Mouse (Mus musculus): ENCODE data around the gene Dip2a. TPM values are rescaled to one million over a fixed set of nuclear protein-coding genes. Genes with fewer than 3 reads are reported as not detected.

The Dip2a gene
- total RNA-seq, 2 experiments from 2014 or later = 24.0 to 24.4 TPM

DNA sequence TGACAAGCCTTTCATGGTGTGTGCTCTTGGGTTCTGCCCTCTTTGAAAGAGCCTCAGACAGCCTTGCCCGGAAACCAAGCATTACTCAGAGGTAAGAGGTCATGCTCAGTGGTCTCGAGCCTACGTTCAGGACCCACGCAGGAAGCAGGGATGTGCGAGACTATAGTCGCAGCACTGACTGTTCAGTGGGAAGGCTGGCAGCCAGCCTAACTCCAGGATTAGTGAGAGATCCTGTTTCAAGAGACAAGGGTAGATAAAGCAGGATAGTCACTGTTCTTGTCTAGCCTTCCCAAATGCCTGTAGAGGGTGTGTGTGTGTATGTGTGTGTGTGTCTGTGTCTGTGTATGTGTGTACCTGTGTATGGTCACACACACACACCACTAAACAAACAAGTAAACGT lies 28.9 kb downstream of the Dip2a start:
- DNase-seq = no peak
- intact Hi-C loops (cut with DNase I) = no loop called here

DNA sequence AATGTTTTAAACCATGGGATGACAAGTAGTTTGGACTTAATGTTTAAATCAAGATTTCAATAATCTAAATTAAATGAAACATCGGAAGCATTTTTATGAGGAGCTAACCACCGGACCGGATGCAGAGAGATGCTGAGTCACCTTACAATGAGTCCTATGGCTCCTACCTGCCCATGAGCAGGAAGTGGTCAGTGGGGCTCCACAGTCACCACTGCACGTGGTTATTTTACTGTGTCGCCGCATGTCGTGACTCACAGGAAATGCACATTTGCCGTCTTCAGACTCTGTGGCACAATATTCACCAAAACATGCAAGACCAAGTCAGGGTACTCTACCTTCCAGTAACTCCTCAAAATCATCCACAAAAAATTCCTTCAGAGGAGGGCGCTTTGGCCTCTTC lies 38.4 kb downstream of the Dip2a start:
- intact Hi-C loops (cut with DNase I) = no loop called here

DNA sequence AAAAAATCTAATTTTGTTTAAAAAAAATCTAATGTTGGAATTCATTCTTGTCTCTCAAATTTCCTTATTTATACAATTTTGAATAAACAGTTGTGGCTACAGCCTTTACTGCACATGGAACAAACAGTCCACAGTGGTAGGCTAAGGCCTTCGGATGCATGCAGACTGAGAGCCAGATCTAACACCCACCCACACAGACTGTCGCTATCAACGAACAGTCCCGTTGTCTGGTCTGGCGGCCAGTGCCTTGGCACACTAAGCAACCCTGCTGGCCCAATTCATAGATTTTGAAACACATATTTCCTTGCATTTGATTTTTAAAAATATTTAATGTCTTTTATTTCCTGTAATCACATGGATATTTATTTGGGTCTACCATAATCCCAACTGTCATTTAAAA lies 45.0 kb downstream of the Dip2a start:
- intact Hi-C loops (cut with DNase I) = no loop called here
- peak in 1 of 2 experiments; percentile 8 for DNase-seq

More for the DNA sequence above, 38.4 kb downstream of the Dip2a start:
- no peak for DNase-seq

DNA sequence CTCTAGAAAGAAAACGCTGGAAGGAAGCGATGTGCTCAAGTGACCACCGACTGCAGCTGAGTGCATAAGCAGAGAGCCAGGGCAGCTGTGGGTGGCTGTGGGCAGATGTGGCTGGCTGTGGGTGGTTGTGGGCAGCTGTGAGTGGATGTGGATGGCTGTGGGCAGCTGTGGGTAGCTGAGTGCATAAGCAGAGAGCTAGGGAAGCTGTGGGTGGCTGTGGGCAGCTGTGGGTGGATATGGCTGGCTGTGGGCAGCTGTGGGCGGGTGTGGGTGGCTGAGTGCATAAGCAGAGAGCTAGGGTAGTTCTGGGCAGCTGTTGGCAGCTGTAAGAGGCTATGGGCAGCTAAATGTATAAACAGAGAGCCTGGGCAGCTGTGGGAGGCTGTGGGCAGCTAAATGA lies 51.9 kb downstream of the Dip2a start:
- intact Hi-C loops (cut with DNase I) = no loop called here
- DNase-seq = no peak

DNA sequence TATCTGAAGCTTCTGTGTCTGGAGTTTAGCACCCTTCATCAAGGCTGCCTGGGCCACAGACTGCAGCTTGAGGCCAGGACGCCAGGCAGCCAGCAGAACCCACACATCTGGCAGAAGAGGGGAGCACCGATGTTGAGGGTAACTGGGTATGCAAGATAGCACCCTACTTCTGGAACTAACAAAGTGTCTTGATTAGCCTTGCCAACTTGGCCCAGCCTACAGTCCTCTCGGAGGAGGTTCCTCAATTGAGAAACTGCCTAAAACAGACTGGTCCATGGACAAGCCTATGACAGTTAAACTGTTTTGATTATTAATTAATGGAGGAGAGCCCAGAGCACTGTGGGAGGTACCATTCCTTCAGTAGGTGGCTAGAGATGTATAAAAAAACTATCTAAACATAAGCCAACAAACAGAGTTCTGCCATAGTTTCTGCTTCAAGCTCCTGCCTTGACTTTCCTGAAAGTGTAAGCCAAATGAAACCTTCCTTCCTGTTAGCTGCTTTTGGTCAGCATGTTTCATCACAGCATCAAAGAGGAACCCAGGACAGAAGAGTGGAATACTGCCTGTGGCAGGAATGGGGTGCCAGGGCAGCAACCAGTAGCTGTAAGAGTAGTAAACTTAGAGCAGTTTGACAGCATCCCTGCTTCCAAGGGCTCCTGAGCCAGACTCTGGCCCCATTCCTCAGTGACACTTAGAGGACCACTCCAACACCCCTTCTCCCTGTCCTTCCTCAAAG lies 55.0 kb downstream of the Dip2a start:
- DNase-seq = no peak
- intact Hi-C loops (cut with DNase I) = no loop called here

DNA sequence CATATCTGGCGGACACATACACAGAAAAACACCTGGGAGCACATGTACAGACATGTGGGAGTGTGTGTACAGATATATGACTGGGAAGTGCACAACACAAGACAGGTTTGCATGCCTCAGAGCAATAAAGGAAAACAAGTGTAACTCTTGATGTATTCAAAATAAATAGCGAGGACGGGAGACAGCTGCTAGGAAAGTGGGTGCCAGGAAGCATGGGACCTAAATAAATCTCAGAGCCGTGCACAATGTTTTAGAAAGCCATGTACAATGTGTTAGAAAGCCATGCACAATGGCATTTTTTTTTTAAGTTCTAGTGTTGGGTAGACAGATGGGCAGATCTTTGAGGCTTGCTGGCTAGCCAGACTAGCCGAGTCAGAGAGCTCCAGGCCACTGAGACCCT lies 56.0 kb downstream of the Dip2a start:
- intact Hi-C loops (cut with DNase I) = no loop called here
- DNase-seq = no peak

DNA sequence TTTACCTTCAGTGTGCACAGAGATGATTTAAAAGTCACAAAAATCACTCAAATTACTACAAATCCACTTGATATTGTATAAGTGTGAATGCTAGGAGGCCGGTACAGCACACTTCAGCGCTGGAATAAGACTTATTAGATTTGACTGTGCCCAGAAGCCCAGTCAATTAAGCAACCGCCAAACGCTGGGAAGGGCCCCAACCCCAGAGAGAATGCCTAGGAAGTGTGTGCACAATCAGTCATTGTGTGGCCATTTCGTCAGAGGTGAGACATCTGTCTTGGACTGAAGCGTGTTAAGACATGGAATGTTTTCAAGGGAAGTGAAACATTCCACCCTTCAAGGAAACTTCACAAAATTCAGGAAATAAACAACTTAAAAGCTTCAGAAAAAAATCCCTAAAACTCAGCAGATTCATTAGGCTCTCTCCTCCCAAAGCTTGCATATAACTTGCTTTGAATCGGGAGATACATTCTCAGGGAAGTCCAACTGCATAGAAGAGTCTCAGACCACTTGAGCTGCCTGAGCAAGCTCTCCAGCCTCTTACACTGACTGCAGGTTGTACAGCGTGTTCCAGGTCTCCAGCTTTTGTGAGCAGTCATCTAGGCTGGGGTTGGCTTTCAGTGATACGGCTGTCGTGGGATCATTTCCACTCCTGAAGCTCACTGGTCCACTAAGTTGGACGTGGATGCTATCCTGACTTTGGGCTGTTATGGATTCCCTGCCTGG lies 56.7 kb downstream of the Dip2a start:
- intact Hi-C loops (cut with DNase I) = no loop called here

DNA sequence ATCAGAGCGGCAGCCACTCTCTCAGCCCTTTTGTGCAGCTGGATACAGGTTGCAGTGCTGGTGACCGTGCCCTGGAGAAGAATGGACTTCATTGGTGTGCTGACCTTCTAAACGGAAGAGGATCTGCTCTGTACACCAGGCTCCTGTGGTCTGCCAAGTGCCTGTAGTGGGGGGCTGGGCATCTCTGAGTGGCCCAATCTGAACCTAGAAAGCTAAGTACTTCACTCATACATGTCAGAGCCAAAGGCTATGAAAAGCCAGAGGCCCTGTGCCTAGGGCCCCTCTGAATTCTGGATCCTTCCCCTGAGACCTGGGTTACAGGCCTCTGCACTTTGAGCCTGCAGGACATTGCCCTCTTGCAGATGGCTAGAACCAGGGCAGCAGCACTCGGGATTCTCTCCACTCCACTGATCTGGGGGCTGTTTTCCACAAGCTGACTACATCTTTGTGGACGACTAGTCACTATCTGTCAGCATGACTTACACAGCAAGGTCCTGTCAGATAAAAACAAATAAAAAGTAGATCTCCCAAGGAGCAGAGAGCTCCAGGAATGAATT lies 66.5 kb downstream of the Dip2a start:
- DNase-seq = peak; percentile 37 to 51
- intact Hi-C loops (cut with DNase I) = no loop called here

More for the DNA sequence above, 56.7 kb downstream of the Dip2a start:
- no peak for DNase-seq

DNA sequence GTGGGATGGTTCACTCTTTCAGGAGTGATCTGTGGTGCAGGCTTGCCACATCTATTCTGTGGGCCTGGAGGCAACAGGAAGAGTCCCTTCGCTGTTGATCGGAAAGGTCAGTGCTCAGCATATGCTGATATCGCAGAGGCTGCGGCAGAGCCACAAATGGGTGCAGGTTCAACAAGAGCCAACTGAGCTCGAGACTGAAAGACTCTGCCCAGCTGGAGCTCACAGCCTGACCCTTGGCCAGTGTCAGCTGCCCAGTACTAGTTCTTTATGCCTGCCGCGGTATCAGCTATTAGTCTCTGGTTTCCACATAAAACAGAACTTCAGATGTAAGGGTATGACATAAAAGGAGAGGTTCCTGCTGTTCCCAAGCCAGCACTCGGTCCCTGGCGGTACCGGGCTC lies 69.8 kb downstream of the Dip2a start:
- no peak for DNase-seq
- intact Hi-C loops (cut with DNase I) = no loop called here

DNA sequence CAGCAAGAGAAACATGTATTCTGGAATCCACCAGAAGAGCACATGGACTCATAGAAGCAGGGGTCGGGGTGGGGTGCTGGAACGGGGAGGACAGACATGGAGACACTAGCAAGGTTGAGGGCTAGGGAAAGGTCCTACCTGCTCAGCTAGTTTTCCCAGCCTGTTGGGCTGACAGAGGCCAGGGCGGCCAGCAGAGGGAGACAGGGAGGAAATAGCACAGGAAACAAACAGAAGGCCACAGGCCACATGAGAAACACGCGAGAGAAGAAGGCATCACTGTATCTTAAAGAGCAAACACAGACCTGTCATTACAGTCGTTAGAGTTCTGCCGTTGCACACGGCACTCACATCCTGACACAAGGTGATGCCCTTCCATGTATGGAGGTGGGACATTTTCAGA lies 73.9 kb downstream of the Dip2a start:
- peak; percentile 36 to 55 for DNase-seq
- intact Hi-C loops (cut with DNase I) = loop anchor here (1.0 kb wide), 1 partner anchor 10 kb away; no protein-coding TSS in a partner anchor

DNA sequence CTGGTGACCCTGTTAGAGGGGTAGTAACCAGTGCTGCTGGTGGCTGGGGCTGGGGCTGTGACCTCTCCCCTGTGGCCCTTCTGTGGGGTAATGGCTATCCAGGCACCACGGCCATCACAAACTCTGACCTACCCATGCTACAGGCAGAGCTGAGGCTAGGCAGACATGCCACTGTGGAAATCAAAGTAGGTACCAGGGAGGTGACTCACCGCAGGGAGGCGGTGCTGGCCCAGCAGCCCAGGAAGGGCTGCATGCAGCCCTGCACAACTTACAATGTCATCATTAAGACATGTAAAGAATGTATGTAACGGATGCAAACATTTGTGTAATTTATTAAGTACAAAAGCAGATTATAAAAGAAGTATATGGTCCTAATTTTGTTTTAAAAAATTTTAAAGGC lies 82.7 kb downstream of the Dip2a start:
- intact Hi-C loops (cut with DNase I) = no loop called here
- DNase-seq = no peak

DNA sequence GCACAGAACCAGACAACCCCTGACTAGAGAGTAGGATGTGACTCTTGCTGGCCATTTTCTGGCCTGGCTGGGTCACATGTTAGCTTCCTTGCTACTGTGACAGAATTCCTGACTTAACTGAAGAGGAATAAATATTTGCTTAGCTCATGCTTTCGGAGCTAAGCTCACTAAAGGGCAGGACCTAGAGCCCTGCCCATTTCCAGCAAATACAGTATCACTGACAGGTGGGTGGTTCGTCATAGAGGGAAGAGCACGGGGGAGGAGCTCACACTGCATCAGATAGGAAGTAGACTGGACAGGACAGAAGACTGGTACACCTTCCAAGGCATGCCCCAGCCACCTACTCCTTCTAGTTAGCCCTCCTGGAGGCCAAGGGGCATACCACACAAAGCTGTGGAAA lies 83.6 kb downstream of the Dip2a start:
- intact Hi-C loops (cut with DNase I) = loop anchor here (1.0 kb wide), 1 partner anchor 10 kb away; no protein-coding TSS in a partner anchor
- DNase-seq = no peak

DNA sequence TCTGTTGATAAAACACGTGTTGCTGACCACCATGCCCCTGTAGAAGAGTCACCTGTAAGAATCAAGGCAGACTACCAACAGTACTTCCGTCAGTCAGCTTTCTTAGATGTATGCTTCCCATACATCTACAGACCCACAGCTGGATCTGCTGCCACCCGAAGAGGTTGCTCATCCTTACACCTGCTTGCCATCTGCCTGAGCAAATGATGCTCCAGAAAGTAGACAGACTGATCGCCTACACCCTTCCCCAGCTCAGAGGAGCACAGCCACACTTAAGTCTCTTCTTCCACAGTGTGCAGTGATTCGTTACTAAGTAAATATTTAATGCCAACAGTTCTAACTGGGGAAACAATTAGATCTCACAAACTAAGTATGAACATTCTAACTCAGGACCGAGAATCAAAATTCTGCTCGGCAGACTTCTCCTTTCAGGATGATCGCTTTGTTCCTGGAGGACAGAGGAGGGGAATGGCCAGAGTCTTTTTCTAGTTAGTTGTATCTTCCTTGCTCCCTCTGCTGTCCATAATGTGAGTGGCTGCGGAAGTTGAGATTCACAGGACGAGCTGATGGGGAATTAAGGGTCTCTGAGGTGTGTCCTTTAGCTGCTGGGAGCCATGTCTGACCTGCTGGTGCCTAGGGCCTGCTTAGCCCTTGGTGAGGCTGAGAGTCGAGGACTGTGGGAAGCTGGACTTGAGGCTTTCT lies 84.6 kb downstream of the Dip2a start:
- DNase-seq = peak; percentile 30 to 46
- intact Hi-C loops (cut with DNase I) = loop anchor here (1.0 kb wide), 1 partner anchor 11 kb away; no protein-coding TSS in a partner anchor

DNA sequence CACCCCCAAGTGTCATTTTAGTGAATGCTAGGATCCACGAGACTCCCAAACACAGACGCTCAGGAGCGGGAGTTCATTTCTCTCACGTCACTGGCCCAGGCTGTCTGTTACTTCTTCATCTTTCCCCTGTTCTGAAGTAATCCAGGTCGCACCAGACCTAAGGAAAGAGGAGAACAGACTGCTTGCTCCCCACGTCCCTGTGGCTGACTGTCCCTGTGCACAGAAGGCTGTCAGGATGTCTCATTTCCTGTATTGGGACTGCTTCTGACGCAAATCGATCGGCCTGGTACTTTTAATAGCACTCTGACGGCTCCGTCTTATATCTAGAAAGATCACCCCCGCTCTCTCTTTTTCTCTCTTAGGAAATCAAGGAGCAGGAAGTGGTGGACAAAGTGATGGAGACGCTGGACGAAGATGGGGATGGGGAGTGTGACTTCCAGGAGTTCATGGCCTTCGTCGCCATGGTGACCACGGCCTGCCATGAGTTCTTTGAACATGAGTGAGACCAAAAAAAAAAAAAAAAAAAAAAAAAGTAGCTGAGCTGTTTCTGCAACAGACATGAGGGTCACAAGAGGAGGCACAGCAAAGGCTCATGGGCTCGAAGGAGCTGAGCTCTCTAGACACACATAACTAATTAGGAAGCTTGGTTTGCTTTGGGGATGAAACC lies 85.4 kb downstream of the Dip2a start:
- intact Hi-C loops (cut with DNase I) = no loop called here
- no peak for DNase-seq

DNA sequence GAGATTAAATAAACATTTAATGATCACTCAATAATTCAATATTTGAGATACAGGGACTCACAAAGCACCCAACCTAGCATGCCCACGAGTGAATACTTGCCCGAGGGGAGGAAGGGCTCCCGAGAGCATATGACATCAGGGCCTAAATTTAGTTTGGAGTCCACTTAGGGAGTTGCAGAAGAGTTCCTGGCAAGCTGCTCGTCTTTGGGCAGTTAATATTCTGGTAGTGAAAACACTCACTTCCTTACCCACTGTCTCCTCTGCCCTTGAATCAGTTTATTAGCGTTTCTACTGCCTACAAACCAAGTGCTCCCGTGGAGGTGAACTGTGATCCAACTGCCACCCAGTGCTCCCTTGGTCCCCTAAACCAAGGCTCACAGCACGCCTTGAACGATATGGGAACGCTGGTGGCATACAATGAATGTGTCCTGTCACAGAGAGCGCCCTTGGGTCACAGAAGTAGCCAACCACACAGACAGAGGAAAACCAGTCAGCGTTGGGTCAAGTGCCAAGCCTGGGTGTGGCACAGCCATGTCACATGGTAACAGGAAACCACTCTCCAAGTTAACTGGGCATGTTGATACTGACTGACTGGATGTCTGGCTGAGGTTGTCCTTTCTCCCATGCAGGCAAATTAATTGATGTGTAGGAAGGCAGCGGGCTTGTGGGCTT lies 87.2 kb downstream of the Dip2a start:
- peak; percentile 90 to 91 for DNase-seq
- intact Hi-C loops (cut with DNase I) = no loop called here

DNA sequence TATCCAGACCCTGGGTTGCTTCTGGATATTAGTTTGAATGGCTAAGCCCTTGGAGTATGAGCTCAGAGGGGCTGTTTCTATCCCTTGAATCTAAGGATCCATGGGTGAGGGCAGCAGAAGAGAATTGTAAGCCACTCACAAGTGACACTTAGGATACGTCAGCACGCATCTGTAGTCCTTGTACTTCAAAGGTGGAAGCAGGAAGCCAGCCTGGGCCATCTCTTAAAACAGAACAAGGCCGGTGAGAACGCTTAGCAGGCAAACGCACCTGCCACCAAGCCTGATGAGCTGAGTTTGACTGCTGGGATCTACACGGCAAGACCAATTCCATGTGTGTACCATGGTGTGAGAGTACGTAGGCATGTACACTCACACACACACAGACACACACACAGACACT lies 87.9 kb downstream of the Dip2a start:
- peak in 1 of 2 experiments; percentile 20 for DNase-seq

DNA sequence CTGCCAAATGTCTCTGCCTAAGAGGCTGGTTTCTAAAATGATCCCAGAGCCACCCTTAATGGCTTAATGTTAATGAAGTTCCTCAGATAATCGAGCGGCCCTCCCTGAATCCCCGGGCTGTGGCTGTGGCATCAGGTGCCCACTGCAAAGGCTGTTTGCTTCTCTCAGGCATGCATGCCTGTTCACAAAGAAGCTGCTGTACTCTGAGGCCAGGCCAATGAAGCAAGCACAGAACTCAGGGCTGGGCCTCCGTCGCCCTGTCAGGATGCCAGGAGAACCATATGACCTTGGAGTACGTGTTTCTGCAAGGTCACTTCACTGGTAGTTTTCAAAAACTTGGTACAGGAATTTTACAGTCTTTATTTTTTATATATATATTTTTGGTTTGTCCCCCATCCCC lies 89.5 kb downstream of the Dip2a start:
- DNase-seq = peak in 1 of 2 experiments; percentile 29
- intact Hi-C loops (cut with DNase I) = no loop called here

More for the DNA sequence above, 87.9 kb downstream of the Dip2a start:
- intact Hi-C loops (cut with DNase I) = no loop called here

DNA sequence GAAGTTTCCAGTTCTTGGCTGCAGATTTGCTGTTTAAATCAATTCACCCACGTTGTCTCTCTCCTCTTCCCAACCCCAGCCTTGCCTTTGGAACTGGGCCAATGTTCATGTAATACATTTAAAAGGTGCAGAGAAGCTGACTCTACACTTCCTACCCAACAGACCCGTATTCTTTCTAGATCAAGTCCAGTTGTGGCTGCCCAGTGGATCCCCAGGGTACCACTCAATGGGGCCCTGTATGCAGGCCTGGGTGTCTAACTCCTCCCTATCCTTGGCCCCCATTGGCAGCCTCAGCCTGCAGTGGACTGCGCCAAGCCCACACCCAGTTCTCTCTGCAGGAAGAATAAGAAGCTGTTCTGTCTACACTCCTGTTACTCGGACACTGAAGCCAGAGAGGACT lies 91.6 kb downstream of the Dip2a start, which contains the start of gene S100b:
Gene S100b (plus strand): TSS at position 318 of the 400 bp plus-strand sequence.
- peak; percentile 45 to 50 for DNase-seq
- intact Hi-C loops (cut with DNase I) = no loop called here

DNA sequence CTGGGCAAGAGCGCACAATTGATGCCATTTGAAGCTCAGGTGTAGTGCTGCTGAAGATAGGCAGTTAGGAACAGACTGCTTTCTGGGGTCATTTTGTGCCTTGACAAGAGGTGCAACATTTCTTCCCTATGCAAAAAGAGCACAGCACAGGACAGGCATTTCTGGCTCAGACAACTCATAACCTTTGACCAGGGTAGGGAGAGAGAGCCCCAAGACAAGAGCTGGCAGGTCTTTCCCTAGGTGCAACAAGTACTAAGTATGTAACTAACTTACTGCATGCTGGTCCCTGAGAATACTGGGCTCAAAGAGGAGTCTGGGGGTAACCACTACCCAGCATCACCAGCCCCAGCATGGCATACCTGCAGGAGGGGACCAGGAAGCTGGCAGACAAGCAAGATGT lies 92.0 kb downstream of the Dip2a start:
- DNase-seq = no peak
- intact Hi-C loops (cut with DNase I) = no loop called here

DNA sequence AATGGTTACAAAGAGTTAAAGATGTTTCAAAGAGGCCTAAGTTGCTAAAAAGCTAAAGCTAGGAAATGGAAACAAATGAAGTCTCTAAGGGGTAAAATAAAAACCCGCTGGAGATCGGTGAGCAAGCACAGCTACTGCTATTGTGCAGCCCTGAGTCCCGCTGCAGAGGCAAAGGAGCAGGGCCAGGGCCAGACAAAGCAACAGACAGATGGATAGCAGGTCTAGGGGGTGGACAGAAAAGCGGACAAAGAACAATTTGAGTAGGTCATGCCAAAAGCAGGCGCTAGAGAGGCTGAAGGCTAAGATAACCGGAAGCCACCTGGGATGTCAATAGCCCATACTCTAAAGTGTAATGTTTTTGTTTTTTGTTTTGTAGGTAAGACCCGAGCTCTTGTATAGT lies 94.2 kb downstream of the Dip2a start:
- DNase-seq = no peak
- intact Hi-C loops (cut with DNase I) = no loop called here
